Mouse (Mus musculus) lung, postnatal 0 days (tissue): ENCODE results near the gene Myadm. TPM values are rescaled to one million over a fixed set of nuclear protein-coding genes. Genes with fewer than 3 reads are reported as not detected.

Experiments used
- ATAC-seq: fragments of 200-750 bp; cut with Nextera tagmentation; 2 replicates; pipeline ENCODE4 v1.8.0; 2017; ENCODE audit warnings: moderate library complexity
- DNase-seq: peaks from one replicate; pipeline ENCODE4 v3.0.0-alpha.2; 2016; ENCODE audit warnings: low spot score
- H3K27ac ChIP-seq: fragments of 300-500 bp; sonication (generic); 2 replicates; pipeline ENCODE4 v1.5.1; 2014; ENCODE audit warnings: antibody characterized with exemption, mild to moderate bottlenecking, low read length, mixed read lengths
- H3K27me3 ChIP-seq: fragments of 300-500 bp; sonication (generic); replicated peaks from 2 replicates; pipeline ENCODE4 v1.6.1; 2014; ENCODE audit warnings: low read length, mixed read lengths; ENCODE audit not compliant: insufficient read depth
- H3K36me3 ChIP-seq: fragments of 300-500 bp; sonication (generic); 2 replicates; pipeline ENCODE4 v1.6.1; 2014; ENCODE audit warnings: low read length, mixed read lengths; ENCODE audit not compliant: insufficient read depth
- H3K4me1 ChIP-seq: fragments of 300-500 bp; sonication (generic); 2 replicates; pipeline ENCODE4 v1.6.1; 2014; ENCODE audit warnings: antibody characterized with exemption, low read depth, low read length, mixed read lengths; ENCODE audit not compliant: insufficient read depth
- H3K4me2 ChIP-seq: fragments of 300-500 bp; sonication (generic); replicated peaks from 2 replicates; pipeline ENCODE4 v1.6.1; 2014; ENCODE audit warnings: low read depth, mild to moderate bottlenecking, low read length, moderate library complexity, mixed read lengths
- H3K4me3 ChIP-seq: fragments of 300-500 bp; sonication (generic); 2 replicates; pipeline ENCODE4 v1.5.1; 2014; ENCODE audit warnings: low read depth, low read length
- H3K9ac ChIP-seq: fragments of 300-500 bp; sonication (generic); replicated peaks from 2 replicates; pipeline ENCODE4 v1.6.1; 2014; ENCODE audit warnings: low read depth, mild to moderate bottlenecking
- H3K9me3 ChIP-seq: fragments of 300-500 bp; sonication (generic); 2 replicates; pipeline ENCODE4 v1.6.1; 2016; ENCODE audit warnings: low read length, mixed read lengths
- CTCF ChIP-seq: IDR thresholded peaks from 2 replicates; pipeline ENCODE4 v1.5.1; 2016; ENCODE audit warnings: antibody characterized with exemption, mild to moderate bottlenecking
- EP300 ChIP-seq: IDR thresholded peaks from 2 replicates; pipeline ENCODE4 v1.6.1; 2016; ENCODE audit warnings: antibody characterized with exemption, mild to moderate bottlenecking, control low read depth
- WGBS: fragments of 180-500 bp; shearing (Covaris S2); extraction: QIAGEN DNeasy Blood & Tissue Kit; methylation state at CpG from one replicate; pipeline ENCODE4 v1.1.7; 2014; 5-methylcytosine and 5-hydroxymethylcytosine counted together
- polyA plus RNA-seq: library from polyadenylated mRNA; unstranded; fragments of >200 nt; fragmentation: Nextera tagmentation; extraction: Ambion mirVana; gene quantifications from 2 replicates; pipeline ENCODE4 v1.2.1, GENCODE M21; 2015

Gene Myadm
- polyA plus RNA-seq, 1 experiment from 2014 or later = 144 TPM

GRCm38 (mm10) chr7:3345301-3345700 lies 56.4 kb downstream of the Myadm start:
- Histone ChIP-seq H3K4me3 (no peak overlapping the region), H3K4me2 (no peak overlapping the region), H3K27me3 (no peaks in the 10 kb centered on the region), H3K9me3 (no peaks in the 10 kb centered on the region), H3K9ac (no peak overlapping the region), H3K27ac (no peak overlapping the region), H3K36me3 (no peaks in the 10 kb centered on the region), H3K4me1 (no peaks in the 10 kb centered on the region)
- DNase-seq (no peak), ATAC-seq (no peak)
- TF ChIP-seq EP300 (no peak), CTCF (no peak)
- 84% methylated on average over 3 of the region's 3 CpGs for WGBS

GRCm38 (mm10) chr7:3347366-3348287 lies 58.7 kb downstream of the Myadm start:
- ATAC-seq = no peak
- H3K4me3 ChIP-seq = no peak overlapping the region
- no peaks in the 10 kb centered on the region for H3K9me3 ChIP-seq
- TF ChIP-seq EP300 = no peak
- TF ChIP-seq CTCF = no peak
- H3K27ac ChIP-seq = no peak overlapping the region
- no peak for DNase-seq
- 62% methylated on average over 20 of the region's 20 CpGs for WGBS
- H3K36me3 ChIP-seq = no peaks in the 10 kb centered on the region
- no peak overlapping the region for H3K4me2 ChIP-seq
- H3K27me3 ChIP-seq = no peaks in the 10 kb centered on the region
- no peaks in the 10 kb centered on the region for H3K4me1 ChIP-seq
- H3K9ac ChIP-seq = no peak overlapping the region

- H3K9me3 ChIP-seq = no peaks in the 10 kb centered on the region
- H3K4me2 ChIP-seq = no peak overlapping the region
- H3K4me3 ChIP-seq = no peak overlapping the region
- no peaks in the 10 kb centered on the region for H3K27me3 ChIP-seq
- H3K9ac ChIP-seq = no peak overlapping the region
- ATAC-seq = no peak
- no peak overlapping the region for H3K27ac ChIP-seq
- no peak for TF ChIP-seq EP300
- no peak for TF ChIP-seq CTCF
- no peak for DNase-seq
- H3K4me1 ChIP-seq = no peaks in the 10 kb centered on the region
- 65% methylated on average over 5 of the region's 5 CpGs for WGBS
- H3K36me3 ChIP-seq = no peaks in the 10 kb centered on the region
These were observed 59.4 kb downstream of the Myadm start for GRCm38 (mm10) chr7:3348326-3348725.

GRCm38 (mm10) chr7:3349775-3350174 lies 60.9 kb downstream of the Myadm start:
- 84% methylated on average over 9 of the region's 9 CpGs for WGBS
- TF ChIP-seq EP300 = no peak
- TF ChIP-seq CTCF = no peak
- H3K9ac ChIP-seq = no peak overlapping the region
- H3K4me1 ChIP-seq = no peaks in the 10 kb centered on the region
- no peak overlapping the region for H3K27ac ChIP-seq
- H3K27me3 ChIP-seq = no peaks in the 10 kb centered on the region
- no peak overlapping the region for H3K4me2 ChIP-seq
- H3K9me3 ChIP-seq = no peaks in the 10 kb centered on the region
- DNase-seq = no peak
- no peak overlapping the region for H3K4me3 ChIP-seq
- ATAC-seq = no peak
- no peaks in the 10 kb centered on the region for H3K36me3 ChIP-seq

Other genes with a start within 250 kb of the Myadm start
- 0.14 and 0.17 TPM in 2 replicates for gene AU018091, start 119.9 kb upstream of the Myadm start, polyA plus RNA-seq
- gene Nlrp12, start 39.3 kb upstream of the Myadm start, polyA plus RNA-seq = 0.19 and 0.21 TPM in 2 replicates
- gene Prkcg, start 99 bp downstream of the Myadm start, polyA plus RNA-seq = 0.21 and 0.58 TPM in 2 replicates
- 0.25 and 0.48 TPM in 2 replicates for gene Cacng7, start 43.9 kb downstream of the Myadm start, polyA plus RNA-seq
- gene Cacng8, start 101.6 kb downstream of the Myadm start, polyA plus RNA-seq = 0.13 TPM in 1 of 2 replicates, not detected in the other
- not detected in 2 replicates for gene Cacng6, start 135.1 kb downstream of the Myadm start, polyA plus RNA-seq
- gene Tarm1, start 213.5 kb downstream of the Myadm start, polyA plus RNA-seq = 0.10 and 0.36 TPM in 2 replicates